Mouse (Mus musculus) CH12.LX (cell line): ENCODE results near the gene Gm28036. TPM values are rescaled to one million over a fixed set of nuclear protein-coding genes. Genes with fewer than 3 reads are reported as not detected.

Experiments used
- DNase-seq: peaks from one replicate; pipeline ENCODE4 v3.0.0-alpha.2; 2013; ENCODE audit errors: extremely low read depth
- H3K27ac ChIP-seq: 2 replicates; pipeline ENCODE4 v1.5.1; 2012; ENCODE audit warnings: low read depth, mild to moderate bottlenecking, control low read depth, moderate library complexity; ENCODE audit not compliant: insufficient read depth
- H3K27me3 ChIP-seq: replicated peaks from 2 replicates; pipeline ENCODE3; 2012; ENCODE audit warnings: inconsistent platforms
- H3K36me3 ChIP-seq, 2 experiments: replicated peaks in 1 of 2; 2 replicates each; pipeline versions ENCODE3 to v1.6.1; 2012; ENCODE audit warnings: inconsistent platforms in 1 of 2, low read length in 1 of 2, mild to moderate bottlenecking in 1 of 2, mixed read lengths in 1 of 2, moderate library complexity in 1 of 2; ENCODE audit not compliant: control insufficient read depth in 1 of 2, insufficient read depth in 1 of 2
- H3K4me1 ChIP-seq, 2 experiments: 2 replicates each; pipeline ENCODE4 v1.6.1; 2012; ENCODE audit warnings: inconsistent platforms in 1 of 2, moderate library complexity in 1 of 2; ENCODE audit not compliant: insufficient read depth in 2 of 2, control insufficient read depth in 1 of 2
- H3K4me2 ChIP-seq: 2 replicates; pipeline ENCODE4 v1.6.1; 2012; ENCODE audit warnings: low read depth, mild to moderate bottlenecking, control low read depth; ENCODE audit not compliant: poor library complexity, insufficient read depth, severe bottlenecking
- H3K4me3 ChIP-seq, 3 experiments: fragments of 150-350 bp in 1 of 3; sonication (generic) in 1 of 3; replicated peaks in 1 of 3; 2 replicates each; pipeline versions ENCODE3 to v1.5.1; 2011 to 2012; ENCODE audit warnings: low read depth in 2 of 3, low read length in 2 of 3, mild to moderate bottlenecking in 2 of 3, moderate library complexity in 2 of 3, control low read depth in 1 of 3, improper control_type of control experiment in 1 of 3, inconsistent platforms in 1 of 3, mixed read lengths in 1 of 3; ENCODE audit not compliant: poor library complexity in 1 of 3
- H3K79me2 ChIP-seq: replicated peaks from 2 replicates; pipeline ENCODE4 v1.6.1; 2012; ENCODE audit warnings: mild to moderate bottlenecking, moderate library complexity; ENCODE audit not compliant: control insufficient read depth, poor library complexity, insufficient read depth, severe bottlenecking; ENCODE audit errors: extremely low read depth
- H3K9ac ChIP-seq: 2 replicates; pipeline ENCODE4 v1.6.1; 2012; ENCODE audit warnings: low read depth, mild to moderate bottlenecking, control low read depth, moderate library complexity; ENCODE audit not compliant: insufficient read depth
- H3K9me3 ChIP-seq: replicated peaks from 2 replicates; pipeline ENCODE3; 2012; ENCODE audit warnings: low read length, inconsistent platforms, mixed read lengths
- BHLHE40 ChIP-seq: IDR thresholded peaks from 2 replicates; pipeline ENCODE4 v1.6.1; 2011; ENCODE audit warnings: mild to moderate bottlenecking, low read depth, low read length, improper control_type of control experiment
- CHD2 ChIP-seq: IDR thresholded peaks from 2 replicates; pipeline ENCODE4 v1.6.1; 2011; ENCODE audit warnings: low read length, improper control_type of control experiment
- CTCF ChIP-seq, 2 experiments: IDR thresholded peaks in 1 of 2; conservative IDR thresholded peaks in 1 of 2; 2 replicates each; pipeline ENCODE4 v1.5.1; 2011 to 2012; ENCODE audit warnings: low read depth in 2 of 2, low read length in 2 of 2, improper control_type of control experiment in 1 of 2, inconsistent platforms in 1 of 2, mild to moderate bottlenecking in 1 of 2, moderate library complexity in 1 of 2
- ETS1 ChIP-seq: conservative IDR thresholded peaks from 2 replicates; pipeline ENCODE4 v1.6.1; 2012; ENCODE audit warnings: low read depth, mild to moderate bottlenecking, inconsistent platforms, low read length, improper control_type of control experiment, moderate library complexity
- GABPA ChIP-seq: IDR thresholded peaks from 2 replicates; pipeline ENCODE4 v1.6.1; 2012; ENCODE audit warnings: low read depth, low read length, improper control_type of control experiment, inconsistent platforms; ENCODE audit not compliant: insufficient replicate concordance
- HCFC1 ChIP-seq: IDR thresholded peaks from 2 replicates; pipeline ENCODE4 v1.6.1; 2012; ENCODE audit warnings: low read depth, mild to moderate bottlenecking, inconsistent platforms, low read length, improper control_type of control experiment
- JUN ChIP-seq: IDR thresholded peaks from 2 replicates; pipeline ENCODE4 v1.6.1; 2011; ENCODE audit warnings: low read depth, mild to moderate bottlenecking, low read length, improper control_type of control experiment, moderate library complexity; ENCODE audit not compliant: insufficient read depth
- JUND ChIP-seq: conservative IDR thresholded peaks from 2 replicates; pipeline ENCODE4 v1.6.1; 2011; ENCODE audit warnings: low read depth, low read length, improper control_type of control experiment
- MAFK ChIP-seq: IDR thresholded peaks from 2 replicates; pipeline ENCODE4 v1.6.1; 2011; ENCODE audit warnings: low read length, improper control_type of control experiment; ENCODE audit not compliant: insufficient replicate concordance
- MAX ChIP-seq: IDR thresholded peaks from 2 replicates; pipeline ENCODE4 v1.6.1; 2011; ENCODE audit warnings: low read length, improper control_type of control experiment
- MAZ ChIP-seq: IDR thresholded peaks from 2 replicates; pipeline ENCODE4 v1.6.1; 2012; ENCODE audit warnings: low read depth, mild to moderate bottlenecking, inconsistent platforms, low read length, improper control_type of control experiment, moderate library complexity
- NRF1 ChIP-seq: IDR thresholded peaks from 2 replicates; pipeline ENCODE4 v1.6.1; 2014; ENCODE audit warnings: low read depth, mild to moderate bottlenecking, inconsistent platforms, low read length, improper control_type of control experiment, moderate library complexity
- PAX5 ChIP-seq: IDR thresholded peaks from 2 replicates; pipeline ENCODE4 v1.6.1; 2012; ENCODE audit warnings: low read length, inconsistent platforms, mixed read lengths
- POLR2A ChIP-seq: IDR thresholded peaks from 2 replicates; pipeline ENCODE4 v1.6.1; 2011; ENCODE audit warnings: low read depth, mild to moderate bottlenecking, improper control_type of control experiment, low read length
- POLR2AphosphoS2 ChIP-seq: IDR thresholded peaks from 2 replicates; pipeline ENCODE4 v1.6.1; 2011; ENCODE audit warnings: low read depth, low read length, improper control_type of control experiment
- SMC3 ChIP-seq: IDR thresholded peaks from 2 replicates; pipeline ENCODE4 v1.6.1; 2011; ENCODE audit warnings: low read depth, low read length, improper control_type of control experiment
- TBP ChIP-seq: conservative IDR thresholded peaks from 2 replicates; pipeline ENCODE4 v1.6.1; 2011; ENCODE audit warnings: low read depth, low read length, improper control_type of control experiment
- ZC3H11A ChIP-seq: IDR thresholded peaks from 2 replicates; pipeline ENCODE4 v1.6.1; 2012; ENCODE audit warnings: low read depth, mild to moderate bottlenecking, inconsistent platforms, low read length, improper control_type of control experiment
- ZKSCAN1 ChIP-seq: IDR thresholded peaks from 2 replicates; pipeline ENCODE4 v1.6.1; 2012; ENCODE audit warnings: low read depth, inconsistent platforms, low read length, improper control_type of control experiment, borderline replicate concordance
- ZMIZ1 ChIP-seq: IDR thresholded peaks from 2 replicates; pipeline ENCODE4 v1.6.1; 2012; ENCODE audit warnings: low read depth, mild to moderate bottlenecking, inconsistent platforms, low read length, improper control_type of control experiment
- ZNF384 ChIP-seq: IDR thresholded peaks from 2 replicates; pipeline ENCODE4 v1.6.1; 2012; ENCODE audit warnings: low read depth, low read length, improper control_type of control experiment, inconsistent platforms
- dilution Hi-C: fragments of 300-500 bp; cut with MboI; formaldehyde crosslinking; loops from 2 replicates; pipeline ENCODE4 v1.14.3; 2020; ENCODE audit warnings: low sequenced_read_pairs; ENCODE audit not compliant: extremely low pct_unique_long_range_greater_than_20kb, extremely low pct_ligation_motif_present
- in situ Hi-C: fragments of 300-500 bp; cut with MboI; formaldehyde crosslinking; loops from 3 replicates; pipeline ENCODE4 v1.14.3; 2019; ENCODE audit warnings: low sequenced_read_pairs, low pct_ligation_motif_present, low pct_unique_long_range_greater_than_20kb, mixed read lengths
- polyA plus RNA-seq: library from polyadenylated mRNA; unstranded; fragments of >175 nt; gene quantifications from 2 replicates; pipeline ENCODE4 v1.2.1, GENCODE M21; 2012; ENCODE audit warnings: low read depth; ENCODE audit not compliant: insufficient read length
- total RNA-seq, 2 experiments: library from RNA; depleted of rRNA; stranded (reverse); fragments of 300-350 nt in 1 of 2; fragments of >200 nt in 1 of 2; gene quantifications; 2 replicates each; pipeline ENCODE4 v1.2.3; 2012 to 2014

The Gm28036 gene
- total and polyA plus RNA-seq, 3 experiments, result 10.5 to 18.8 (median 15.3) TPM

GRCm38 (mm10) chr2:156146272-156146989, 19.5 kb upstream of the Gm28036 start:
- peaks cover 0 to 21% of the 10 kb centered on the region in 2 experiments; a peak in 2 of 4 replicates for H3K4me1 ChIP-seq
- H3K9ac ChIP-seq, result no peak overlapping the region
- H3K4me2 ChIP-seq, result no peak overlapping the region
- peaks cover 36 to 57% of the 10 kb centered on the region in 2 experiments for H3K36me3 ChIP-seq
- no peaks in the 10 kb centered on the region for H3K27me3 ChIP-seq
- H3K27ac ChIP-seq, result no peak overlapping the region
- in situ Hi-C loops (loop anchor here (25.0 kb wide), 1 partner anchor 309 kb away; the partner anchor contains the start of genes Eif6 and Fam83c), dilution Hi-C loops (no loop called here)
- no peaks in the 10 kb centered on the region for H3K9me3 ChIP-seq
- DNase-seq, result peak; percentile 23
- peaks cover 31% of the 10 kb centered on the region for H3K79me2 ChIP-seq
- no peak overlapping the region for H3K4me3 ChIP-seq
- peak; percentile 75; the same call in 1 of the 2 replicates for TF ChIP-seq ZMIZ1
- no peak for TF ChIP-seq MAZ
- no peak for TF ChIP-seq JUND
- no peak for TF ChIP-seq HCFC1
- no peak for TF ChIP-seq TBP
- no peak for TF ChIP-seq JUN
- peak; percentile 97; the same call in 1 of the 2 replicates for TF ChIP-seq POLR2AphosphoS2
- TF ChIP-seq ZNF384, result no peak
- TF ChIP-seq ZC3H11A, result no peak
- TF ChIP-seq MAFK, result no peak
- TF ChIP-seq SMC3, result no peak
- no peak for TF ChIP-seq ETS1
- TF ChIP-seq CHD2, result no peak
- TF ChIP-seq BHLHE40, result no peak
- no peak for TF ChIP-seq GABPA
- TF ChIP-seq PAX5, result no peak
- TF ChIP-seq POLR2A, result peak; percentile 4; the same call in 1 of the 2 replicates
- TF ChIP-seq ZKSCAN1, result no peak
- no peak for TF ChIP-seq MAX
- TF ChIP-seq CTCF (conservative IDR thresholded peaks at IDR 0.05 in 1 of 2, IDR thresholded peaks at IDR 0.05 in 1 of 2; ENCODE audit: low read depth in 2 of 2, low read length in 2 of 2), result no peak

GRCm38 (mm10) chr2:156145486-156146130, 18.7 kb upstream of the Gm28036 start:
- Histone ChIP-seq H3K27ac (no peak overlapping the region), H3K36me3 (peaks cover 34 to 53% of the 10 kb centered on the region in 2 experiments), H3K27me3 (no peaks in the 10 kb centered on the region), H3K9ac (no peak overlapping the region), H3K4me2 (peak overlapping the region; percentile 97), H3K9me3 (no peaks in the 10 kb centered on the region), H3K4me3 (peak overlapping the region in 2 of 3 experiments; percentile 35 to 82), H3K4me1 (peaks cover 0 to 16% of the 10 kb centered on the region in 2 experiments; a peak in 2 of 4 replicates), H3K79me2 (peaks cover 25% of the 10 kb centered on the region)
- DNase-seq, result no peak
- dilution Hi-C loops, result no loop called here
- peak; percentile 20; the same call in 1 of the 2 replicates for TF ChIP-seq ZMIZ1
- TF ChIP-seq POLR2AphosphoS2, result 0 out of 2 replicates have a peak, but pooled peaks have one; percentile 81
- TF ChIP-seq NRF1, result no peak
- TF ChIP-seq GABPA, result no peak
- TF ChIP-seq POLR2A, result 0 out of 2 replicates have a peak, but pooled peaks have one; percentile 1
- in situ Hi-C loops, result loop anchor here (25.0 kb wide), 1 partner anchor 308 kb away; the partner anchor contains the start of genes Eif6 and Fam83c
